Mouse (Mus musculus): ENCODE data around the gene Mbnl2. TPM values are rescaled to one million over a fixed set of nuclear protein-coding genes. Genes with fewer than 3 reads are reported as not detected.

Mbnl2 gene
- polyA plus RNA-seq, 1 experiment from 2014 or later: 23.1 TPM

GRCm38 (mm10) chr14:120469126-120469790 lies 193.8 kb downstream of the Mbnl2 start:
- Histone ChIP-seq H3K9ac (replicated peaks; ENCODE audit: low read depth, low read length) (no peak overlapping the region), H3K4me2 (ENCODE audit: low read length) (no peak overlapping the region), H3K27me3 (replicated peaks; ENCODE audit: control insufficient read depth, insufficient read depth, low read length) (no peaks in the 10 kb centered on the region), H3K27ac (ENCODE audit: low read length) (no peak overlapping the region), H3K4me1 (replicated peaks; ENCODE audit: control insufficient read depth, insufficient read depth, low read length) (no peaks in the 10 kb centered on the region), H3K4me3 (replicated peaks; ENCODE audit: low read length) (no peak overlapping the region), H3K9me3 (ENCODE audit: control insufficient read depth, low read length) (no peaks in the 10 kb centered on the region), H3K36me3 (ENCODE audit: control insufficient read depth, insufficient read depth) (no peaks in the 10 kb centered on the region)
- 88% methylated on average over 14 of the region's 14 CpGs for WGBS
- ATAC-seq: no peak

- Histone ChIP-seq H3K36me3 (ENCODE audit: control insufficient read depth, insufficient read depth) (no peaks in the 10 kb centered on the region), H3K4me1 (replicated peaks; ENCODE audit: control insufficient read depth, insufficient read depth, low read length) (peaks cover 15% of the 10 kb centered on the region), H3K4me2 (ENCODE audit: low read length) (peak overlapping the region; percentile 68), H3K4me3 (replicated peaks; ENCODE audit: low read length) (no peak overlapping the region), H3K27me3 (replicated peaks; ENCODE audit: control insufficient read depth, insufficient read depth, low read length) (no peaks in the 10 kb centered on the region), H3K27ac (ENCODE audit: low read length) (no peak overlapping the region), H3K9me3 (ENCODE audit: control insufficient read depth, low read length) (no peaks in the 10 kb centered on the region), H3K9ac (replicated peaks; ENCODE audit: low read depth, low read length) (no peak overlapping the region)
- ATAC-seq: no peak
- WGBS: 71% methylated on average over 7 of the region's 7 CpGs
Observed at GRCm38 (mm10) chr14:120476186-120476697, 200.8 kb downstream of the Mbnl2 start.

- WGBS: 0% methylated on average over 46 of the region's 46 CpGs
- Histone ChIP-seq H3K27ac (ENCODE audit: low read length) (peak overlapping the region; percentile 99), H3K9me3 (ENCODE audit: control insufficient read depth, low read length) (no peaks in the 10 kb centered on the region), H3K4me3 (replicated peaks; ENCODE audit: low read length) (peak overlapping the region; percentile 90), H3K4me2 (ENCODE audit: low read length) (peak overlapping the region; percentile 68), H3K27me3 (replicated peaks; ENCODE audit: control insufficient read depth, insufficient read depth, low read length) (no peaks in the 10 kb centered on the region), H3K4me1 (replicated peaks; ENCODE audit: control insufficient read depth, insufficient read depth, low read length) (peaks cover 18% of the 10 kb centered on the region), H3K36me3 (ENCODE audit: control insufficient read depth, insufficient read depth) (no peaks in the 10 kb centered on the region), H3K9ac (replicated peaks; ENCODE audit: low read depth, low read length) (peak overlapping the region; percentile 76)
- peak; percentile 96 for ATAC-seq
Observed at GRCm38 (mm10) chr14:120477288-120477981, 202.0 kb downstream of the Mbnl2 start.

GRCm38 (mm10) chr14:120477982-120478568 lies 202.6 kb downstream of the Mbnl2 start, which contains the start of gene Rap2a:
Gene Rap2a (plus strand): TSS chr14:120478444.
- Histone ChIP-seq H3K4me1 (replicated peaks; ENCODE audit: control insufficient read depth, insufficient read depth, low read length) (peaks cover 18% of the 10 kb centered on the region), H3K9ac (replicated peaks; ENCODE audit: low read depth, low read length) (peak within 1 kb of the TSS; percentile 76), H3K27ac (ENCODE audit: low read length) (peak within 1 kb of the TSS; percentile 99), H3K36me3 (ENCODE audit: control insufficient read depth, insufficient read depth) (no peaks in the 10 kb centered on the region), H3K9me3 (ENCODE audit: control insufficient read depth, low read length) (no peaks in the 10 kb centered on the region), H3K4me3 (replicated peaks; ENCODE audit: low read length) (peak within 1 kb of the TSS; percentile 90), H3K27me3 (replicated peaks; ENCODE audit: control insufficient read depth, insufficient read depth, low read length) (no peaks in the 10 kb centered on the region), H3K4me2 (ENCODE audit: low read length) (peak within 1 kb of the TSS; percentile 83)
- WGBS: under 1% methylated on average over 48 of the region's 78 CpGs
- ATAC-seq: peak; percentile 88

- Histone ChIP-seq H3K27ac (ENCODE audit: low read length) (peak overlapping the region; percentile 99), H3K36me3 (ENCODE audit: control insufficient read depth, insufficient read depth) (no peaks in the 10 kb centered on the region), H3K9ac (replicated peaks; ENCODE audit: low read depth, low read length) (peak overlapping the region; percentile 76), H3K27me3 (replicated peaks; ENCODE audit: control insufficient read depth, insufficient read depth, low read length) (no peaks in the 10 kb centered on the region), H3K4me3 (replicated peaks; ENCODE audit: low read length) (peak overlapping the region; percentile 90), H3K9me3 (ENCODE audit: control insufficient read depth, low read length) (no peaks in the 10 kb centered on the region), H3K4me2 (ENCODE audit: low read length) (peak overlapping the region; percentile 83), H3K4me1 (replicated peaks; ENCODE audit: control insufficient read depth, insufficient read depth, low read length) (peaks cover 18% of the 10 kb centered on the region)
- WGBS: under 1% methylated on average over 47 of the region's 62 CpGs
- ATAC-seq: no peak; the same call in 1 of the 2 replicates
Observed at GRCm38 (mm10) chr14:120478641-120479341, 203.3 kb downstream of the Mbnl2 start.

GRCm38 (mm10) chr14:120480341-120480900 lies 205.0 kb downstream of the Mbnl2 start:
- peaks cover 18% of the 10 kb centered on the region for H3K4me1 ChIP-seq (replicated peaks; ENCODE audit: control insufficient read depth, insufficient read depth, low read length)
- 82% methylated on average over 8 of the region's 8 CpGs for WGBS
- ATAC-seq: no peak
- no peak overlapping the region for H3K4me3 ChIP-seq (replicated peaks; ENCODE audit: low read length)
- H3K27ac ChIP-seq (ENCODE audit: low read length): no peak overlapping the region
- no peaks in the 10 kb centered on the region for H3K9me3 ChIP-seq (ENCODE audit: control insufficient read depth, low read length)
- H3K36me3 ChIP-seq (ENCODE audit: control insufficient read depth, insufficient read depth): no peaks in the 10 kb centered on the region
- no peak overlapping the region for H3K9ac ChIP-seq (replicated peaks; ENCODE audit: low read depth, low read length)
- peak overlapping the region; percentile 33 for H3K4me2 ChIP-seq (ENCODE audit: low read length)
- H3K27me3 ChIP-seq (replicated peaks; ENCODE audit: control insufficient read depth, insufficient read depth, low read length): no peaks in the 10 kb centered on the region

- Histone ChIP-seq H3K4me2 (ENCODE audit: low read length) (peak overlapping the region; percentile 21), H3K36me3 (ENCODE audit: control insufficient read depth, insufficient read depth) (no peaks in the 10 kb centered on the region), H3K9ac (replicated peaks; ENCODE audit: low read depth, low read length) (no peak overlapping the region), H3K27me3 (replicated peaks; ENCODE audit: control insufficient read depth, insufficient read depth, low read length) (no peaks in the 10 kb centered on the region), H3K4me3 (replicated peaks; ENCODE audit: low read length) (no peak overlapping the region), H3K27ac (ENCODE audit: low read length) (no peak overlapping the region), H3K4me1 (replicated peaks; ENCODE audit: control insufficient read depth, insufficient read depth, low read length) (peaks cover 18% of the 10 kb centered on the region), H3K9me3 (ENCODE audit: control insufficient read depth, low read length) (no peaks in the 10 kb centered on the region)
- ATAC-seq: no peak
- WGBS: 94% methylated on average over 4 of the region's 4 CpGs
Observed at GRCm38 (mm10) chr14:120480927-120481326, 205.5 kb downstream of the Mbnl2 start.
